Mouse (Mus musculus) small intestine, adult 2 months (tissue): Measurements from ENCODE around the gene Lrrc28. TPM values are rescaled to one million over a fixed set of nuclear protein-coding genes. Genes with fewer than 3 reads are reported as not detected.

Source experiments
- H3K27ac ChIP-seq: fragments of 200-500 bp; 2 replicates; pipeline ENCODE4 v1.5.1; 2012; ENCODE audit warnings: low read depth, low read length, control low read depth, inconsistent platforms; ENCODE audit not compliant: insufficient read depth
- H3K27me3 ChIP-seq: fragments of 200-500 bp; 2 replicates; pipeline ENCODE4 v1.6.1; 2012; ENCODE audit warnings: mild to moderate bottlenecking, moderate library complexity, low read length, inconsistent platforms; ENCODE audit not compliant: control insufficient read depth, insufficient read depth
- H3K36me3 ChIP-seq: fragments of 200-500 bp; 2 replicates; pipeline ENCODE4 v1.6.1; 2012; ENCODE audit warnings: mild to moderate bottlenecking, low read length, control low read depth, inconsistent platforms; ENCODE audit not compliant: control insufficient read depth, insufficient read depth
- H3K4me1 ChIP-seq: fragments of 200-500 bp; 2 replicates; pipeline ENCODE4 v1.6.1; 2012; ENCODE audit warnings: low read length, inconsistent platforms, mixed read lengths; ENCODE audit not compliant: control insufficient read depth, insufficient read depth, insufficient read length
- H3K4me3 ChIP-seq: fragments of 200-500 bp; 2 replicates; pipeline ENCODE4 v1.5.1; 2012; ENCODE audit warnings: low read depth, mild to moderate bottlenecking, control low read depth, inconsistent platforms, low read length, moderate library complexity
- CTCF ChIP-seq: fragments of 200-500 bp; IDR thresholded peaks from 2 replicates; pipeline ENCODE4 v1.5.1; 2012; ENCODE audit warnings: low read depth, mild to moderate bottlenecking, control low read depth, inconsistent platforms, low read length, moderate library complexity, mixed read lengths; ENCODE audit not compliant: insufficient replicate concordance, insufficient read length; ENCODE audit errors: extremely low read depth
- POLR2A ChIP-seq: fragments of 200-500 bp; IDR thresholded peaks from 2 replicates; pipeline ENCODE4 v1.6.1; 2012; ENCODE audit warnings: low read depth, mild to moderate bottlenecking, control low read depth, inconsistent platforms, low read length, moderate library complexity
- WGBS: fragments of 180-500 bp; shearing (Covaris S2); methylation state at CpG from one replicate; pipeline ENCODE4 v1.1.7; 2018; 5-methylcytosine and 5-hydroxymethylcytosine counted together
- polyA plus RNA-seq: library from polyadenylated mRNA; depleted of rRNA; stranded (reverse); fragments of >200 nt; gene quantifications from 2 replicates; pipeline ENCODE4 v1.2.3, GENCODE M21; 2012; rRNA removed

Gene Lrrc28
- 5.1 and 16.6 TPM in 2 replicates for polyA plus RNA-seq

- Histone ChIP-seq H3K4me3 (peak within 1 kb of the TSS; percentile 80), H3K4me1 (no peaks in the 10 kb centered on the region), H3K27ac (peak within 1 kb of the TSS; percentile 67), H3K27me3 (no peaks in the 10 kb centered on the region), H3K36me3 (peaks cover 4% of the 10 kb centered on the region)
- WGBS, result under 1% methylated on average over 55 of the region's 55 CpGs
- TF ChIP-seq CTCF, result no peak
- peak; percentile 92 for TF ChIP-seq POLR2A
These were observed at the start of gene Lrrc28 for GRCm38 (mm10) chr7:67644833-67645680. TSS of gene Lrrc28 (minus strand) at chr7:67645268.

- Histone ChIP-seq H3K4me3 (no peak overlapping the region), H3K27ac (no peak overlapping the region)
- 91% methylated on average over 23 of the region's 23 CpGs for WGBS
These were observed 47.9 kb upstream of the Lrrc28 start for GRCm38 (mm10) chr7:67692791-67693538.

GRCm38 (mm10) chr7:67692141-67692540, 47.1 kb upstream of the Lrrc28 start:
- WGBS, result 29% methylated on average over 3 of the region's 3 CpGs
- TF ChIP-seq POLR2A, result no peak
- TF ChIP-seq CTCF, result no peak
- Histone ChIP-seq H3K36me3 (no peaks in the 10 kb centered on the region), H3K4me1 (peaks cover 3% of the 10 kb centered on the region; the same call in 1 of the 2 replicates), H3K27me3 (no peaks in the 10 kb centered on the region), H3K27ac (no peak overlapping the region), H3K4me3 (no peak overlapping the region)

More at GRCm38 (mm10) chr7:67692791-67693538, 47.9 kb upstream of the Lrrc28 start:
- Histone ChIP-seq H3K36me3 (no peaks in the 10 kb centered on the region), H3K27me3 (no peaks in the 10 kb centered on the region), H3K4me1 (peaks cover 3% of the 10 kb centered on the region; the same call in 1 of the 2 replicates)
- TF ChIP-seq POLR2A, result no peak
- TF ChIP-seq CTCF, result no peak

GRCm38 (mm10) chr7:67691036-67691435, 46.0 kb upstream of the Lrrc28 start:
- 76% methylated on average over 6 of the region's 6 CpGs for WGBS
- H3K4me3 ChIP-seq, result no peak overlapping the region
- no peak overlapping the region for H3K27ac ChIP-seq
- no peak for TF ChIP-seq CTCF
- TF ChIP-seq POLR2A, result no peak
- no peaks in the 10 kb centered on the region for H3K36me3 ChIP-seq
- peaks cover 3% of the 10 kb centered on the region; the same call in 1 of the 2 replicates for H3K4me1 ChIP-seq
- no peaks in the 10 kb centered on the region for H3K27me3 ChIP-seq

- Histone ChIP-seq H3K27me3 (no peaks in the 10 kb centered on the region), H3K36me3 (peaks cover 2% of the 10 kb centered on the region; the same call in 1 of the 2 replicates), H3K27ac (no peak overlapping the region), H3K4me3 (no peak overlapping the region), H3K4me1 (peaks cover 3% of the 10 kb centered on the region; the same call in 1 of the 2 replicates)
- TF ChIP-seq POLR2A, result no peak
- 80% methylated on average over 7 of the region's 7 CpGs for WGBS
These were observed 44.7 kb upstream of the Lrrc28 start for GRCm38 (mm10) chr7:67689793-67690192.

- no peaks in the 10 kb centered on the region for H3K27me3 ChIP-seq
- TF ChIP-seq CTCF, result no peak
- TF ChIP-seq POLR2A, result no peak
- 10% methylated on average over 3 of the region's 3 CpGs for WGBS
- no peak overlapping the region for H3K27ac ChIP-seq
- H3K4me1 ChIP-seq, result peaks cover 3% of the 10 kb centered on the region; the same call in 1 of the 2 replicates
- peaks cover 2% of the 10 kb centered on the region; the same call in 1 of the 2 replicates for H3K36me3 ChIP-seq
- H3K4me3 ChIP-seq, result no peak overlapping the region
These were observed 43.2 kb upstream of the Lrrc28 start for GRCm38 (mm10) chr7:67688281-67688680.

- Histone ChIP-seq H3K36me3 (peaks cover 2% of the 10 kb centered on the region; the same call in 1 of the 2 replicates), H3K4me3 (no peak overlapping the region), H3K27ac (no peak overlapping the region), H3K27me3 (no peaks in the 10 kb centered on the region), H3K4me1 (peaks cover 3% of the 10 kb centered on the region; the same call in 1 of the 2 replicates)
- TF ChIP-seq POLR2A (no peak), CTCF (no peak)
- WGBS, result 96% methylated on average over 3 of the region's 3 CpGs
These were observed 41.5 kb upstream of the Lrrc28 start for GRCm38 (mm10) chr7:67686545-67686944.
